Mouse (Mus musculus): ENCODE measurements around the gene Rnf103. TPM values are rescaled to one million over a fixed set of nuclear protein-coding genes. Genes with fewer than 3 reads are reported as not detected.

Rnf103 gene
- polyA plus RNA-seq (2012; rRNA removed): 5.2 and 5.7 TPM in 2 replicates

GRCm38 (mm10) chr6:71493675-71494340, at the start of gene Rnf103:
TSS of gene Rnf103 (plus strand) at chr6:71493894.

GRCm38 (mm10) chr6:71543686-71544499, 50.2 kb downstream of the Rnf103 start, which contains the start of gene Chmp3:
TSS of gene Chmp3 (plus strand) at chr6:71543797.

Other genes with a start within 250 kb of the Rnf103 start
- 11.9 and 15.0 TPM in 2 replicates for gene Krcc1, start 222.2 kb upstream of the Rnf103 start, polyA plus RNA-seq (2012; rRNA removed)
- gene Smyd1, start 171.7 kb upstream of the Rnf103 start, polyA plus RNA-seq (2012; rRNA removed): 0.07 and 0.45 TPM in 2 replicates
- not detected in 2 replicates for gene Cd8b1, start 171.1 kb upstream of the Rnf103 start, polyA plus RNA-seq (2012; rRNA removed)
- not detected in 2 replicates for gene Cd8a, start 120.5 kb upstream of the Rnf103 start, polyA plus RNA-seq (2012; rRNA removed)
- 14.4 and 16.5 TPM in 2 replicates for gene Rmnd5a, start 53.3 kb upstream of the Rnf103 start, polyA plus RNA-seq (2012; rRNA removed)
- gene Chmp3, start 49.9 kb downstream of the Rnf103 start, polyA plus RNA-seq (2012; rRNA removed): 26.6 and 27.1 TPM in 2 replicates
- gene Kdm3a, start 139.1 kb downstream of the Rnf103 start, polyA plus RNA-seq (2012; rRNA removed): 11.6 and 12.9 TPM in 2 replicates
- 2.1 and 2.3 TPM in 2 replicates for gene Reep1, start 213.7 kb downstream of the Rnf103 start, polyA plus RNA-seq (2012; rRNA removed)